Mouse (Mus musculus): ENCODE measurements at regions not wholly inside any gene's neighbourhood (a gene's known extent, or its start where the extent isn't known, plus 50 kb on each side); places are given as distances from the start of the nearest gene placed in this dataset.

DNA sequence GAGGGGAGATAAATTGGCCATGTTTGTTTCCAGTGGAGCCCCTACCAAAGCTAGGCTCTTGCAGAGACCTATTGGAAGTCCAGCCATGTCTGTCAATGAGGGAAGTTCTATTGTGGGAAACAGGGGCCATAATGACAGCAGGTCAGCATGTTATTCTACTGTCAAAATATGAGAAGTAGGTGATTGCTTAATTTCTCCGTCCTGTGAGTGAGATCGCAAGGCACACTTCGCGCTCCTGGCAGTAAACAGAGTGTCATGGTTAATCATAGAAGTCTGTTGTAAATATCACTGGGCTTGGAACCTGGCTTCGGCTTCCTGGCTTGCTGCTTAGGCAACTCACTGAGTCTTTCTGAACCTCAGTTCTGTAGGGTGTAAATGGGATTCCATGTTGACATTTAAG is 72.5 kb upstream of the Ccdc122 start:
- H3K36me3 ChIP-seq, result no peaks in the 10 kb centered on the region
- H3K9me3 ChIP-seq, result no peaks in the 10 kb centered on the region
- no peak for ATAC-seq
- H3K27me3 ChIP-seq, result no peaks in the 10 kb centered on the region
- H3K27ac ChIP-seq, result no peak overlapping the region
- H3K4me1 ChIP-seq (replicated peaks), result no peaks in the 10 kb centered on the region
- H3K9ac ChIP-seq (replicated peaks), result no peak overlapping the region
- H3K4me2 ChIP-seq (replicated peaks), result no peak overlapping the region
- 96% methylated on average over 5 of the region's 5 CpGs for WGBS
- H3K4me3 ChIP-seq (replicated peaks), result no peak overlapping the region

DNA sequence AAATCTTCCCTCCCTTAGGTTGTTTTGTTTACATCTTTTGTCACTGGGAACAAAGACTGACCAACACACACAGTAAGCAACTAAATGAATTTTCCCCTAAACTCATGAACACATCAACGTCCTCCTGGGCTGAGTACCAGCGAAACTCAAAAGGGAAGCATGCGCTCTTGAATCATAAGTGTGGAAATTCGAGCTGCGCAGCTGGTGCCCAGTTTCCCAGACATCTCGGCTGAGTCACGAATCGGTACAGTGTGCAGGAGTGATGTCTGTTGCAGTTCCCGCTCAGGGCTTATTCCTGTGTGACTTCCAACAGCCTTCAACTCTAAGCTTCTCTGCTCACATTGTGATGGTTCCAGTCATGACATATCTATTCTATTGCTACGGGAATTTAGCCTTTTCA is 77.7 kb upstream of the Ccdc122 start:
- H3K9me3 ChIP-seq, result no peaks in the 10 kb centered on the region
- no peaks in the 10 kb centered on the region for H3K4me1 ChIP-seq (replicated peaks)
- no peak overlapping the region for H3K4me3 ChIP-seq (replicated peaks)
- H3K4me2 ChIP-seq (replicated peaks), result no peak overlapping the region
- no peak overlapping the region for H3K27ac ChIP-seq
- H3K27me3 ChIP-seq, result no peaks in the 10 kb centered on the region
- no peak overlapping the region for H3K9ac ChIP-seq (replicated peaks)
- ATAC-seq, result no peak
- WGBS, result 85% methylated on average over 10 of the region's 10 CpGs
- H3K36me3 ChIP-seq, result no peaks in the 10 kb centered on the region

DNA sequence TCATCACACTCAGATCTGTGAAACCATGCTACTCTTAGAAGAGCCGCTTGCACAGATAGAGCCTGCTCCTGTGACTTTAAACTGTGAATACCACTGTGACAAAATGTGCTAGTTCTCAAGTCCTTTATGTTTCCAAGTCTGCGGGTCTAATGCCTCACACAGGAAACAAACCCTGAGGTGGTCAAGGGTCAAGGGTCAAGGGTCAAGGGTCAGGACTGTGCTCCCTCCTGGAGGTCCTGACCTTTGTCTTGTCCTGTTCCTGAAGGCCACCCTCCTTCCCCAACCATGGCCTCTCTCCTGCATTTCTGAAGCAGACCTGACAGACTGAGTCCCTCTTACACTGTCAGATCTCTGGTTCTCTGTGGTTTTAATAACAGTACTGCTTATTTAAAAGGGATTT is 79.4 kb upstream of the Ccdc122 start:
- Histone ChIP-seq H3K9ac (replicated peaks) (no peak overlapping the region), H3K36me3 (no peaks in the 10 kb centered on the region), H3K9me3 (no peaks in the 10 kb centered on the region), H3K4me3 (replicated peaks) (no peak overlapping the region), H3K27me3 (no peaks in the 10 kb centered on the region), H3K4me1 (replicated peaks) (no peaks in the 10 kb centered on the region), H3K27ac (no peak overlapping the region), H3K4me2 (replicated peaks) (no peak overlapping the region)
- ATAC-seq, result no peak
- WGBS, result 48% methylated on average over 2 of the region's 2 CpGs

GRCm38 (mm10) chr14:76953171-76953570 is 83.4 kb upstream of the Ccdc122 start:
- Histone ChIP-seq H3K27ac (no peak overlapping the region), H3K4me1 (replicated peaks) (peaks cover 16% of the 10 kb centered on the region), H3K9ac (replicated peaks) (no peak overlapping the region), H3K27me3 (no peaks in the 10 kb centered on the region), H3K36me3 (no peaks in the 10 kb centered on the region), H3K4me2 (replicated peaks) (no peak overlapping the region), H3K4me3 (replicated peaks) (no peak overlapping the region), H3K9me3 (no peaks in the 10 kb centered on the region)
- ATAC-seq, result no peak
- WGBS, result 94% methylated on average over 2 of the region's 2 CpGs

DNA sequence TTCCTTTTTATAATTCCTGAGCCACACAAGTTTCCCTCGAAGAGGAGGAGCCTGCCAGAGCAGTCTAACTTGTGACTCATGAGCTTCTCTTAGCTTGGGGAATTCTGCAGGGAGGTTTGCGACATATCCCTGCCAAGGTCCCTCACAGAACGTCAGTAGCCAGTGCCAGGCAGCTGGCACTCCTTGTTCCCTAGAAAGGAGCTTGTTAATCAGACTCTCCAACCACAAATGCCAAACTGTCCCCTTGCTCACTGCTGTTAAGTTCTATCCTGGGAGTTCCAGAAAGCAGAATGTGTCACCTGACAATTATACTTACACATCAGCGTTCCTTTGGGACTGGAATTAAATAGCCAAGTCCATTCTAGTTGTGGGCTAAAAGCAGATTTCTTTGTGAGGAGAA is 85.1 kb upstream of the Ccdc122 start:
- Histone ChIP-seq H3K4me2 (replicated peaks) (no peak overlapping the region), H3K36me3 (no peaks in the 10 kb centered on the region), H3K9ac (replicated peaks) (no peak overlapping the region), H3K27ac (no peak overlapping the region), H3K4me1 (replicated peaks) (peaks cover 16% of the 10 kb centered on the region), H3K9me3 (no peaks in the 10 kb centered on the region), H3K4me3 (replicated peaks) (no peak overlapping the region), H3K27me3 (no peaks in the 10 kb centered on the region)
- 74% methylated on average over 4 of the region's 4 CpGs for WGBS
- ATAC-seq, result no peak

- Histone ChIP-seq H3K36me3 (no peaks in the 10 kb centered on the region), H3K9ac (replicated peaks) (no peak overlapping the region), H3K4me3 (replicated peaks) (no peak overlapping the region), H3K27me3 (no peaks in the 10 kb centered on the region), H3K4me1 (replicated peaks) (peaks cover 16% of the 10 kb centered on the region), H3K4me2 (replicated peaks) (no peak overlapping the region), H3K27ac (no peak overlapping the region), H3K9me3 (no peaks in the 10 kb centered on the region)
- ATAC-seq, result no peak
- WGBS, result 86% methylated on average over 3 of the region's 3 CpGs
These were observed 87.2 kb upstream of the Ccdc122 start for GRCm38 (mm10) chr14:76949388-76949787.

DNA sequence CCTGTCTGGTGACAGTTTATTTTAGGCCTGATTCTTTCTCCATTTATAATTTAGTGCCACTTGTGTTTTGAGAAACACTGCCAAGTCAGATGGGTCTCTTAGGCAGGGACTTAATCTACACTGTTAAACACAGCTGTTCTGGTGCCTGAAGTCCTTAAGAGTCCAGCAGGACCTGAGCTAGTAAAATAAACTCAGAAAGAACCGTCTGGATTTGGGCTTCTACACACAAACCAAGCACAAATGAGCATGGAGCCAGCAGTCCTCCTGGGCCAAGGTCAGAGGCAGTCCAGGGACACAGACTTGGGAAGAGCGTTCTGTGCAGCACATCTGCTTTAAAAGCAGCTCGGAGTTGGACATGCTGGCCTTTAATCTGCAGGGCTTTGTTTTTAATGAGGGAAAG is 87.6 kb upstream of the Ccdc122 start:
- no peak overlapping the region for H3K4me2 ChIP-seq (replicated peaks)
- H3K9ac ChIP-seq (replicated peaks), result no peak overlapping the region
- H3K36me3 ChIP-seq, result no peaks in the 10 kb centered on the region
- ATAC-seq, result no peak
- H3K4me3 ChIP-seq (replicated peaks), result no peak overlapping the region
- 50% methylated on average over 3 of the region's 3 CpGs for WGBS
- H3K9me3 ChIP-seq, result no peaks in the 10 kb centered on the region
- peaks cover 16% of the 10 kb centered on the region for H3K4me1 ChIP-seq (replicated peaks)
- H3K27me3 ChIP-seq, result no peaks in the 10 kb centered on the region
- no peak overlapping the region for H3K27ac ChIP-seq

GRCm38 (mm10) chr14:76948481-76948880 is 88.1 kb upstream of the Ccdc122 start:
- Histone ChIP-seq H3K4me1 (replicated peaks) (peaks cover 16% of the 10 kb centered on the region), H3K27me3 (no peaks in the 10 kb centered on the region), H3K4me3 (replicated peaks) (no peak overlapping the region), H3K36me3 (no peaks in the 10 kb centered on the region), H3K9ac (replicated peaks) (no peak overlapping the region), H3K27ac (no peak overlapping the region), H3K4me2 (replicated peaks) (no peak overlapping the region), H3K9me3 (no peaks in the 10 kb centered on the region)
- ATAC-seq, result no peak
- 51% methylated on average over 6 of the region's 6 CpGs for WGBS

DNA sequence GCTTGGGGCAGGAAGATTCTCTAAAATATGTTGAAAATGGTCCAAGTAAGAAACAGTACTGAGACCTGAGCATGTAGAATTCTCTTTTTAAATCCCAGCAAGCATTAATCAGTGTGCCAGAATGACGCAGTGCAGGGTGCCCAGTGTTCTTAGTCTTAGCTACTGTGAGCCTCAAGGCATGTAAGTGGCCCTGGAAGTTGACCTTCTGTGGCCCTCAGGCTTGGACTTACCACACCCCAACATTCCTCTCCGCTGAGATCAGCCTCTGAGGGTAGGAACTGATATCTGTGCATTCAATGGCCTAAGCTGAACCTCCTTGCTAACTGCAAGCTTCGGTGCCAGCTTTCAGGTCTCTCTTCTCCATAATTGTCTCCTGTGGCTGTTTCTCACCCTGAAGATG is 89.4 kb upstream of the Ccdc122 start:
- peaks cover 16% of the 10 kb centered on the region for H3K4me1 ChIP-seq (replicated peaks)
- H3K4me2 ChIP-seq (replicated peaks), result no peak overlapping the region
- no peaks in the 10 kb centered on the region for H3K9me3 ChIP-seq
- H3K36me3 ChIP-seq, result no peaks in the 10 kb centered on the region
- no peak overlapping the region for H3K4me3 ChIP-seq (replicated peaks)
- H3K27me3 ChIP-seq, result no peaks in the 10 kb centered on the region
- H3K27ac ChIP-seq, result no peak overlapping the region
- no peak for ATAC-seq
- no peak overlapping the region for H3K9ac ChIP-seq (replicated peaks)
- 63% methylated on average over 3 of the region's 3 CpGs for WGBS

GRCm38 (mm10) chr14:76945626-76946025 is 90.9 kb upstream of the Ccdc122 start:
- no peak overlapping the region for H3K4me2 ChIP-seq (replicated peaks)
- peaks cover 14% of the 10 kb centered on the region for H3K4me1 ChIP-seq (replicated peaks)
- no peaks in the 10 kb centered on the region for H3K27me3 ChIP-seq
- WGBS, result 83% methylated on average over 6 of the region's 6 CpGs
- no peak overlapping the region for H3K9ac ChIP-seq (replicated peaks)
- H3K36me3 ChIP-seq, result no peaks in the 10 kb centered on the region
- H3K4me3 ChIP-seq (replicated peaks), result no peak overlapping the region
- H3K9me3 ChIP-seq, result no peaks in the 10 kb centered on the region
- no peak for ATAC-seq
- H3K27ac ChIP-seq, result no peak overlapping the region

- Histone ChIP-seq H3K36me3 (no peaks in the 10 kb centered on the region), H3K4me2 (replicated peaks) (no peak overlapping the region), H3K9ac (replicated peaks) (no peak overlapping the region), H3K27ac (no peak overlapping the region), H3K4me3 (replicated peaks) (no peak overlapping the region), H3K9me3 (no peaks in the 10 kb centered on the region), H3K4me1 (replicated peaks) (no peaks in the 10 kb centered on the region), H3K27me3 (no peaks in the 10 kb centered on the region)
- WGBS, result 63% methylated on average over 10 of the region's 10 CpGs
- no peak for ATAC-seq
These were observed 94.9 kb upstream of the Ccdc122 start for GRCm38 (mm10) chr14:76941474-76942212.

GRCm38 (mm10) chr14:76940507-76940906 is 96.1 kb upstream of the Ccdc122 start:
- no peaks in the 10 kb centered on the region for H3K4me1 ChIP-seq (replicated peaks)
- ATAC-seq, result no peak
- WGBS, result 94% methylated on average over 4 of the region's 4 CpGs
- no peak overlapping the region for H3K4me3 ChIP-seq (replicated peaks)
- H3K36me3 ChIP-seq, result no peaks in the 10 kb centered on the region
- no peak overlapping the region for H3K9ac ChIP-seq (replicated peaks)
- no peak overlapping the region for H3K27ac ChIP-seq
- no peaks in the 10 kb centered on the region for H3K9me3 ChIP-seq
- no peak overlapping the region for H3K4me2 ChIP-seq (replicated peaks)
- no peaks in the 10 kb centered on the region for H3K27me3 ChIP-seq

- no peaks in the 10 kb centered on the region for H3K9me3 ChIP-seq
- H3K9ac ChIP-seq (replicated peaks), result no peak overlapping the region
- no peaks in the 10 kb centered on the region for H3K27me3 ChIP-seq
- no peaks in the 10 kb centered on the region for H3K4me1 ChIP-seq (replicated peaks)
- ATAC-seq, result no peak
- H3K4me2 ChIP-seq (replicated peaks), result no peak overlapping the region
- H3K36me3 ChIP-seq, result no peaks in the 10 kb centered on the region
- H3K4me3 ChIP-seq (replicated peaks), result no peak overlapping the region
- H3K27ac ChIP-seq, result no peak overlapping the region
- 100% methylated on average over 1 of the region's 1 CpGs for WGBS
These were observed 99.9 kb upstream of the Ccdc122 start for GRCm38 (mm10) chr14:76936671-76937070.

Data from midbrain, embryonic 13.5 days (tissue).